Mouse (Mus musculus) kidney, adult 18-20 months (tissue): ENCODE measurements at regions not wholly inside any gene's neighbourhood (a gene's known extent, or its start where the extent isn't known, plus 50 kb on each side); places are given as distances from the start of the nearest gene placed in this dataset.

Experiments
- DNase-seq: peaks from one replicate; pipeline ENCODE4 v3.0.0; 2021

DNA sequence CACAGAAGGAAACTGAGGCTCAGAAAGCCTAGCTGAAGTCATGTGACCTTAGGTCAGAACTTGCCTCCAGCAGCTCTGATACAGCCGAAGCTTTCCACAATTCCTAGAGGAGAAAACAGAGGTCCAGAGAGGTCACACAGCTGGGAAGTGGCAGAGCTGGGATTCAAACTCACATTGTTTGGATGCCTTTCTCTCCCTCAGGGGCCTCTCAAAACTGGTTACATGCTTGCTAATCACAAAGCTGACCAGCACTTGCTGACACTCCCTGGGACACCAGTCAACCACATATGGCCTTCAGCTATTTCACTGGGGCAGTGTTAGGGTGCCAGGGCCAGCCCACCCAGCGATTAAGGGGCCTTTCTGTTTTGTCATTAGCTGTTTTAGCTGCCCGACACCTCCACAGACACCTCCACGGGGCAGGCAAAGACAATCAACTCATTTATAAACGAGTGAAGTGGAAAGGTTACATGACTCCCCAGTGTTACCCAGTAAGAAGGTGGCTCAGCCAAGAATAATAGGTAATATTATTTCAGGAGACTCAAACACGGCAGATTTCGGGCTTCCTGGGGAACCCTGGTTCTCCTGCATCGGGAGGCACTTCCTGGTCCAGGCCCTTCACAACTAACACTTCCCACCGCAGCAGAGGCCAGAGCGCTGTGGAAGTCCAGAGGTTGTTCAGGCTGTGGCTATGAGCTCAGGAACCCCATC, 71.4 kb downstream of the 2410131K14Rik start:
- no peak for DNase-seq

GRCm38 (mm10) chr5:118318073-118318472, 73.0 kb downstream of the 2410131K14Rik start:
- DNase-seq, result no peak

DNA sequence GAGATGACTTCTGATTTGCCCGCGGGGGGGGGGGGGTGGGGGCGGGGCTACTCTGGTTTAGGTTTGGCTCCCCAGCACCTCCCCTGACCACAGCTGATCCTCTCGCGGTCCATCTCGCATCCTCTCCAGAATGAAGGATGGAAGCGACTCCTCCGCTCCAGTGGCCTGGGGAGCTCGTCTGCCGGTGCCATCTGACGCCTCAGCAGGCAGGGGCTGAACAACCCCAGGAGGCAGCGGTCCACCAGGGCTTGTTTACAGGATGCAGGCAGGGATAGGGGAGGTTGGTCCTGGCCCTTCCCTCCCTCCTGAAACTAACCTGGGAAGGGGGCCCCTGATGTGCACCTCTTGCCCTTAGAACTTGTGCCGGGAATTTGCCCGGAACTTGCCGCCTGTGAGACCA, 73.9 kb downstream of the 2410131K14Rik start:
- no peak for DNase-seq

GRCm38 (mm10) chr5:118321719-118322455, 76.9 kb downstream of the 2410131K14Rik start:
- DNase-seq, result no peak

DNA sequence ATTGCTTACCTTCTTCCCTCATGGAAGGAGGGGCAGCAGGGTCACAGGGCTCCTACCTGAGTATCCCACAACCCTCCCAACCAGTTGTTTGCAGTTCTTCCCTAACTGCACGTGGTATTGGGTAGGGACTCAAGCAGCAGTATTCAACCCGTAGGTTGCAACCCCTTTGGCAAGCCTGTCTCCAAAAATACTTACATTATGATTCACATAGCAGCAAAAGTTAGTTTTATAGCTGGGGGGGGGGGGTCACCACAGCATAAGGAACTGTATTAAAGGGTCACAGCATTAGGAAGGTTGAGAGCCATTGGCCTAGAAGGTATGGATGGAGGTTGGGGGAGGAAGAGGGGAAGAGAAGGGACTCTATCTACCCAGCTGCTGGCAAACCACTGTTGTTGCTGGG, 78.1 kb downstream of the 2410131K14Rik start:
- DNase-seq, result no peak

GRCm38 (mm10) chr5:118326837-118327541, 82.0 kb downstream of the 2410131K14Rik start:
- DNase-seq, result peak; percentile 44

GRCm38 (mm10) chr5:118327961-118328712, 83.1 kb downstream of the 2410131K14Rik start:
- peak; percentile 57 for DNase-seq

DNA sequence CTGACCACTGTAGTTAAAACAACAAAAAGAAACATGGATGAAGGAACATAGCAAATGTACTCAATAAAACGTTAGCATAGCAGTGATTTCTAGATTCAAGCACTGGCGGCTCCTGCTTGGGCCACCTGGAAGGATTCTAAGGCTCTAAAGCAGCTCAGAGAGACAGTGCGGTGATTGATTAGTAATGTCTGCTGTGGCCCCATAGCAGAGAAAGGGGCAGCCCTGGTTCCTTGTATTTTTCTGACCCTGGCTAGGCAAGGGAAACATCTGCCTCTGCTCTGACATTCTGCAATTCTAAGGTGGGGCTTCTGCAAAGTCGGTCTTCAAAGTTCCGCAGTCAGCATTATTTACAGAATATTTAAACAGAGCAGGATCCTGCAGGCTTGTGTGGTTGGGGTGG, 84.1 kb downstream of the 2410131K14Rik start:
- no peak for DNase-seq

- no peak for DNase-seq
These were observed 86.2 kb downstream of the 2410131K14Rik start for GRCm38 (mm10) chr5:118331286-118331607.

- peak; percentile 87 for DNase-seq
These were observed 86.8 kb downstream of the 2410131K14Rik start for GRCm38 (mm10) chr5:118331608-118332394.

GRCm38 (mm10) chr5:118334054-118334453, 89.0 kb downstream of the 2410131K14Rik start:
- DNase-seq, result no peak

- DNase-seq, result no peak
These were observed 93.2 kb downstream of the 2410131K14Rik start for GRCm38 (mm10) chr5:118338186-118338585.

DNA sequence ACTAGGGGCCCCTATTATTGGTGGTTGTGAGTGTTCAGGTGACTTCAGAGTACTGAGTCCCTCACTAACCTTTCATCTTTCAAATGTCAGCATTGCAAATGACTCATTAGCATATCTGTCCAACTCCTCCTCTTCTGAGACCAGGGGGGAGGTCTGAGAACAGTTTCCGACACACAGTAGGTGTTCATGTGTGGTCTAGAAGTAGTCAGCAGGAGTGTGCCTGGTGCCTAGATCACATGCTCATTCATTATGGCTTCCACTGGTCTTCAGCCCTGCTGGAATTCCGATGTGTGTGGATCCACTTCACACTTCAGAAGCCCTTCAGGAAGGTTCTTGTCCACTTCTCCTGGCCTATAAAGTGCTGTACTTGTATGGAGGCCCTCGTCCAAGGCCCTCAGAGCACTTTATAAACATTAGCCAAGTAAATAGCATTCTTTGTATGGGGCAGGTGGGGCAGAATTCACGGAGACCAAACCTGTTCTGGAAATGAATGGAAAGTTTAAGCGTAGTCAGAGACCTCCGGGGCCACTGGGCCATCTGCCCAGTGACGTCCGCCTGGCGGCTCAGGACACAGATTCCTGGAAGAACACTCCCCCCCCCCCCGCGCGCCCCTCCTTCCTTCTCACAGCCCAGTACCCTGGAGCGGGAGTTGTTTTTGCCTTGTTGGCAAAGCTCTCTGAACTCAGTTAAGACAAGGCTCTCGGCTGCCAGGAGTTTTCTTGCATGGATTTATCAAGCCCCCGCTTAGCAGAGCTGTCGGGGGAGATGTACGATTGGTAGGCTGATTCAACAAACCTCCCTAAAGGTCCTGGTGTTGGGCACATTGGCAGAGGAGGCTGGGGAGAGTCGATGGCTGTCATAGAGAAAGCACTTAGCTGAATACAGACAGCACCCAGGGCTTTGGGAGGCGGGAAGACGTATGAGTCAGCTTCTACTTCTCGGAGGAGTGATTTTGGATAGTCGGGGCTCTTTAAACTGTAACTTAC, 94.9 kb downstream of the 2410131K14Rik start:
- DNase-seq, result peak; percentile 83

DNA sequence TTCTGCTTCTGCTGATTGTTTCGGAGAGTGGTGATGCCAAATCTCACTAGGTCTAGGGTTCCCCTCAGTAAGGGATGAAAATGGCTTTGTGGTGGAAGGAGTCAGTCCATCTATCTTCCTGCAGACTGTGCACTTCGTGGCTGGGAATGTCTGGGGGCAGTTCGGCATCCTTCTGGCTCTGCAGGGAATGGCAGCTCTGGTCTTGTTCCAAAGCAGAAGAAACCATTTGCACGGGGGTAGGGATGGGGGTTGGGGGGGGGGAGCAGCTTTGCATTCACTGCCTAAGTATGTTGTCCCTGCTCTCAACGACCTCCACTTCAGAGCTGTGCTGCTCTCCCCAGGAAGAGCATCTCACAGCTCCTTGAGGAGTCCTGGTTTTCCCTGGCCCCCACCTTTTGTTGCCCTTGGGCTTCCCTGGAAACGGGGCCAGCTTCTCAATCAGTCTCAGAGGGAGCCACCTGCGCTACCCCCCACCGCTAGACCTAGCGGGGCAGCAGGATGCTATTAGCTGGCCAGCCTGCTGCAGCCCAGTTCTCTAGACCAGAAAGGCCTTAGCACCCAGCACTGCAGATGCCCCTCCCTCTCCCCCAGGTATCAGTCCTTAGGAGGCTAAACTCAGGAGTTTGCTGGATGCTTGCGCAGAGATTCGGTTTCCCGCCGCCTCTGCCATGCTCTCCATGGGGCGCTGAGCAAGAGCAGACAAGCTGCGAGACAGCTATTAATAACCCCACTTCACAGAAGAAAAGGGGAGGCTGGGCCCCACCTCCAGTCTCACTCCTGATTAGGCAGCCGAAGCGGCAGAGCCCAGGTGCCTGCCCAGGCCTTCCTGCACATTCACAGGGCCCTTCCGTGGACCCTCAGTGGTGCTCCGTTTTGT, 98.7 kb downstream of the 2410131K14Rik start:
- DNase-seq, result no peak

DNA sequence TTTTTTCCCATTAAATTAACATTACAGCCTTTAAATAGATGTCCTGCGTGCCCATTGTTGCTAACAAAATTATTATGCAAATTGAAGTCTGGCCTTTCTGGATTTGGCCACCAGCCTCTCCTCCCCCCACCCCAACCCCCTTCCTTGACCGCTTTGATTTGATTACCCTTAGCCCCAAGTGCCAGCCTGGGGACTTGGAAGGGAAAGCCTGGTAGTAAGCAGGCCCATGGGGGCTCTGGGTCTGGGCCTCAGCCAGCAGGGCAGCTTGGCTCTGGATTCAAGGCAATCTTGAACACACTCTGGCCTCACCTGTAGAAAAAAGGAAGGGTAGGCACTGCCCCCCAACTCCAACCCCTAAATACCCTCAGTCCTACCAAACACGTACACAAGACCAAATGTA, 100.2 kb downstream of the 2410131K14Rik start:
- DNase-seq, result no peak

- no peak for DNase-seq
These were observed 104.0 kb downstream of the 2410131K14Rik start for GRCm38 (mm10) chr5:118349057-118349456.

DNA sequence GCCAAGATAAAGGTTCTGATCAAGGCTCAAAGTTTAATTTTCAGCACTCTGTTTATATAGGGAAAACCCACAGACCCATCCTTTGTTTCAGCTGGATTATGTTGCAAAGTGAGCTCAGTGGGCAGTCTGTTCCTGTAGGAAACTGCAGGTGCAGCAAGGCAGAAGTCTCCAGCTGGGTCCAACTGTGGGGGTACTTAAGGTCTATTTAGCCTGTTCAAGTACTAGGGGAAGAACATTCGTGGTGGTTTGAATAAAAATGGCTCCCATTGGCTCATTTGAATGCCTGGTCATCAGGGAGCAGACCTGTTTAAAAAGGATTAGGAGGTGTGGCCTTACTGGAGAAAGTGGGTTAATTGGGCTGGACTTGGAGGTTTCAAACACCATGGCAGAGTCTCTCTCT, 106.3 kb downstream of the 2410131K14Rik start:
- no peak for DNase-seq

DNA sequence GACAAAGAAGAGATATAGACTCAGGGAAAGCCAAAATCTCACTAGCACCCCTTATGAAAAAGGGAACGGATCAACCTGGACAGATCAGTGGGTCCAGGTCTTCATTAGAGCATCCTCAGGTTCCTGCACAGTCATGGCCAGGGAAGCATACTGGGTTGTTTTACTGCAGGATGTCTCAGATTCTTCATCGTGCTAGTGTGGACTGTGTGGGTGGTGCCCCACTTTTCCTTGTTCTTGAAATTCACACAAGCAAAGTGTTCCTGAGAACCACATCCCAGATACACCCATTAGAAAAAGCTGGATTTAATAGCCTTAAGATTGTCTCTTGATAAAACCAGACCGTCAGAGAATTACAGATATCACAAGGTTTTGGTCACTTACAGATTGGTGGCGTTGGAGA, 107.1 kb downstream of the 2410131K14Rik start:
- no peak for DNase-seq

GRCm38 (mm10) chr5:118353061-118353460, 108.0 kb downstream of the 2410131K14Rik start:
- no peak for DNase-seq

- DNase-seq, result no peak
These were observed 108.7 kb downstream of the 2410131K14Rik start for GRCm38 (mm10) chr5:118353689-118354088.
